Mouse (Mus musculus): ENCODE results near the gene Foxj2. TPM values are rescaled to one million over a fixed set of nuclear protein-coding genes. Genes with fewer than 3 reads are reported as not detected.

The Foxj2 gene
- total RNA-seq, 2 experiments from 2014 or later: 28.8 to 30.7 TPM

DNA sequence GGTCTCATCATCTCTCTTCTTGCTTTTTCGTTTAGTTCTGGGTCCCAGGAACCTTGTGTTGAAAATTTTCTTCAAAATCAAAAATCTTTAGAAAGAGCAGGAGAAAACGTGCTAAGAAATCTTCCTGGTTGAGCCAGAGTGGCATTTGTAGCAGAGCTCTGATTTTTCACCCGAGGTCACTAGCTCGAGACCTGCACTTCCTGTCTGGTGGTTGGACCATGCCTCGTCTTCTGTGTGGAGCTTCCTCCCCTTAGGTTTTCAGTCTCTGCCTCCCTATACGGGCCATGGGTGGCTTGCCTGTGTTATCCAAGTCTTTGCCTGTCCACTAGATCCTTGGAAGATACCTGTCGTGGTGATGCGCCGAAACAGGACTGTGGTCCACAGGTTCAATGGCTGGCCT is 2.1 kb downstream of the Foxj2 start:
- no peak for DNase-seq (ENCODE audit: low spot score in 2 of 2)
- peak overlapping the region; percentile 98 for H3K4me3 ChIP-seq
- H3K27ac ChIP-seq: peak overlapping the region; percentile 94; the same call in 1 of the 2 replicates
- TF ChIP-seq CTCF (conservative IDR thresholded peaks at IDR 0.05): no peak

DNA sequence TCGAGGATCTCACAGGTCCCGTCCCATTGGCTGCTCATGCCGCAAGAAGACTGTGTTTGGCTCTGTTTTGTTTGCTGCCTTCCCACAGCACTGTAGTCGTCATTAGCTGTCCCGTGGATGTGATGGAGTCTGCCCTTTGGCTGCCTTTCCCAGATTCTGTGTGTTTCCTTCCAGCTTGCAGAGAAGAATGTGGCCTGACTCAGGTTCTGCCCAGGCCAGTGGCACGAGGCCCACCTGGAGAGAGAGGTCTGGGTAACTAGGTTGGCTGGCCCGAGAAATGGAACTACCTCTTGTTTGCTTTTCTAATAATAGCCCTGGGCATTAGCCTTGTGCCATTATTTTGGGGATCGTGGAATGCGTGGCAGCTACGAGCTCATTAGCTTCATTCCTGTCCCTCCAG is 4.4 kb downstream of the Foxj2 start:
- no peak for DNase-seq (ENCODE audit: low spot score in 2 of 2)
- Histone ChIP-seq H3K27ac (peak overlapping the region; percentile 72; the same call in 1 of the 2 replicates), H3K4me3 (no peak overlapping the region; the same call in 1 of the 2 replicates)
- TF ChIP-seq CTCF (conservative IDR thresholded peaks at IDR 0.05): no peak

DNA sequence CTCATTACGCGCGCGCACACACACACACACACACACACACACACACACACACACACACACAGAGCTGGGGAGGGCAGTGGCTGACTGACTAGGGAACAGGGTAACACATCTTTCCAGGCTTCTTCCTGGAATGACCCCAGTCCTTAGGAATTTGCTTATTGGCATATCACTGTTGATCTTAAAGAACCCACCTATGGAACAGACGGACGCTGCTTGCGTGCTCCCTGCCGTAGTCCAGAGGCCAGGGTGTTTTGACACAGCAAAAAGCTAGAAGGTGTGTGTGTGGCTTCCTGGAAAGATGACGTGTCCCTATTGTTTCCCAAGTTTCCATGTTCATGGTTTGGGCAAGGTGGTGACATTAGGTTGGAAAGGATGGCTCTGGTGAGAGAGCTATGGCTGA is 5.5 kb downstream of the Foxj2 start:
- no peak overlapping the region for H3K27ac ChIP-seq
- no peak overlapping the region for H3K4me3 ChIP-seq
- no peak for DNase-seq (ENCODE audit: low spot score in 2 of 2)
- TF ChIP-seq CTCF (conservative IDR thresholded peaks at IDR 0.05): no peak

DNA sequence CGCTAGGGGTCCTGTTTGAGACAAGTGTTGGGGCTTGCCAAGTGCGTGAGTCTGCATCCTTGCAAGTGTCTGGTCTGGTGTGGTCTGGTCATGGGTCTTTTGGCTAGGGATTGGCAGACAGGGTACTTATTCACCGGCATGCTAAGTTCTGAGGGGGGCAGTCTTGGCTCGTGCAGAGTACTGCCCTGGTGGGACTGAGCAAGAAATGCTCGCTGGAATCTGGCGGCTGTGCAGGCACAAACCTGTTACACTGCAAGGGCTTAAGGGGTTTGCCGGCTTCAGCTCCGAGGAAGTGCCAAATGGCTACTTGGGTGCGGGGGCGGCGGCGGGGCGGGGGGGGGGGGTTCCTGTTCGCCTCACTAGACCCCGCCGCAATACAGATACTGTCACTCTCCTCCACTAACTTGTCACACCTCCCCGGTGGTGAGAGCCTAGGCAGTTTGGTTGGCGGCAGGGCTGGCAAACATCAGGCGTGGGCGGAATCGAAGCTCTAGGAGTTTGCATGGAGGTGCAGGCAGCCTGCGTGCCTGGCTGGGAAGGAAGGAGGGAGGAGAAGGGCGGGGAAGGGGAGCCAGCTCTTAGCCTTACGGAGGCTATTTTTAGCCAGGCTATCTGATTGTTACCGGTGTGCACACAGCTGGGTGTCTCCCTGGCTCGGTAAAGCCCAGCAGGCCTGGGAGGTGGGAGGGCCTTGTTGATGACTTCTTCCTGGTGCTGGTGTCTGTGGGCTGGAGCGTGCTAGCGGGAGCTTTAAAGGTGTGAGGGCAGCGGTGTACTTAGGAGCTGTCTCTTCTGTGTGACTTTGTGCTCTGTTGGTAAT is 6.4 kb downstream of the Foxj2 start:
- TF ChIP-seq CTCF (conservative IDR thresholded peaks at IDR 0.05): no peak
- peak; percentile 76 to 78 for DNase-seq (ENCODE audit: low spot score in 2 of 2)
- Histone ChIP-seq H3K27ac (peak overlapping the region; percentile 82), H3K4me3 (peak overlapping the region; percentile 57)

DNA sequence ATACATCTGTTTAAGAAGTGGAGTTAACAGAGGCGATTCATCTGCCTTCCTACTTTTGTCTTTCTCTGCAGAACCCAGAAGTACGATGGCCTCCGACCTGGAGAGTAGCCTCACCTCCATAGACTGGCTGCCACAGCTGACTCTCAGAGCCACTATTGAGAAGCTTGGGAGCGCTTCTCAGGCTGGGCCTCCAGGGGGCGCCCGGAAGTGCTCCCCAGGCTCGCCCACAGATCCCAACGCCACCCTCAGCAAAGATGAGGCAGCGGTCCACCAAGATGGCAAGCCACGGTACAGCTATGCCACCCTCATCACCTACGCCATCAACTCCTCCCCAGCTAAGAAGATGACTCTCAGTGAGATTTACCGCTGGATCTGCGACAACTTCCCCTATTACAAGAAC is 8.4 kb downstream of the Foxj2 start:
- TF ChIP-seq CTCF (conservative IDR thresholded peaks at IDR 0.05): peak; percentile 77
- no peak overlapping the region for H3K4me3 ChIP-seq
- no peak overlapping the region for H3K27ac ChIP-seq
- DNase-seq (ENCODE audit: low spot score in 2 of 2): peak in 1 of 2 experiments; percentile 26

DNA sequence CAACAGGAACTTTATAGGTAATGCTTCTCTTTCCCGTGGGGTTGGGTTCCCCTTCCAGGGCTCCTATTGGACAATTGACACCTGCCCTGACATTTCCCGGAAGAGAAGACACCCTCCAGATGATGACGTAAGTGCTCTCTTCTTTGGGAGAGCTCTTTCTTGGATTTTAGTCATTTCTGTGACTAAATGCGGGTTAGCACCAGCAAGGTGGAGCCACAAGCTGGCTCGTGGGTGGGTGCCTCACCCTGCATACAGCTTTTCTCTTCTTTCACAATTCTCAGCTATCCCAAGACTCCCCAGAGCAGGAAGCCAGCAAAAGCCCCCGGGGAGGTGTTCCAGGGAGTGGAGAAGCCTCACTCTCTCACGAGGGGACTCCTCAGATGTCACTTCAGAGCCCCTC is 13.2 kb downstream of the Foxj2 start:
- no peak for TF ChIP-seq CTCF (conservative IDR thresholded peaks at IDR 0.05)
- no peak for DNase-seq (ENCODE audit: low spot score in 2 of 2)
- Histone ChIP-seq H3K27ac (no peak overlapping the region), H3K4me3 (no peak overlapping the region)

DNA sequence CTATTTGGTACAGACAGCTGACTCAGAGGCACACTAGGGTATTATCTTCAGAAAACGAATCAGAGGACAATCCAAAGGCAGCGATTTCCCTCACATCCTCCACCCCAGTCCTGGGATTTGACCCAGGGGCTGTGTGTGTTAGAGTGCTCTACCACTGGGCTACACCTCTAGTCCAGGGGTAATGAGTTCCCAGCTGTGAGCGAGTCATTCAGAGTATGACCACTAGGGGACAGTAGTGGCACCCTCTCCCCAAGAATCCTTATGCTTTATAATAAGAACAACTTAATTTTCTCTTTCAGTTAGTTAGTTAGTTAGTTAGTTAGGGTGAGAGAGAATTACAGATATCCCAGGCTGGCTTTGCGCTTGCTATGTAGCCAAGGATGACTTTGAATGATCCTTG is 14.7 kb downstream of the Foxj2 start:
- peak in 1 of 2 experiments; percentile 44 for DNase-seq (ENCODE audit: low spot score in 2 of 2)
- Histone ChIP-seq H3K4me3 (no peak overlapping the region), H3K27ac (no peak overlapping the region)
- TF ChIP-seq CTCF (conservative IDR thresholded peaks at IDR 0.05): peak; percentile 97

DNA sequence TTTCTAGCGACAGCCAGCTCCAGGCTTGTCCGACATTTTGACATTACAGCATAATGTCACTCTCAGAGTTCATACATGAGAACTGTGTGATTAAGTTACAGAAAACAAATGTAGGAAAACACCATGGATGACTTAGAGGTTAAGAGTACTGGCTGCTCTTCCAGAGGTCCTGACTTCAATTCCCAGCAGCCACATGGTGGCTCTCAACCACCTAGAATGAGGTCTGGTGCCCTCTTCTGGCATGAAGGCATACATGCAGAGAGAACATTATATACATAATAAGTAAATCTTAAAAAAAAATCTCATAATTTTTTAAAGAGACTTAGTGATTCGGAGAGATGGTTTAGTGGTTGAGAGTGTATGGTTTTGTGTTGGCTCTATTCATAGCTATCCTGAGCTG is 17.3 kb downstream of the Foxj2 start:
- peak; percentile 41; the same call in 1 of the 2 replicates for TF ChIP-seq CTCF (conservative IDR thresholded peaks at IDR 0.05)
- DNase-seq (ENCODE audit: low spot score in 2 of 2): no peak
- Histone ChIP-seq H3K4me3 (no peak overlapping the region), H3K27ac (no peak overlapping the region)

DNA sequence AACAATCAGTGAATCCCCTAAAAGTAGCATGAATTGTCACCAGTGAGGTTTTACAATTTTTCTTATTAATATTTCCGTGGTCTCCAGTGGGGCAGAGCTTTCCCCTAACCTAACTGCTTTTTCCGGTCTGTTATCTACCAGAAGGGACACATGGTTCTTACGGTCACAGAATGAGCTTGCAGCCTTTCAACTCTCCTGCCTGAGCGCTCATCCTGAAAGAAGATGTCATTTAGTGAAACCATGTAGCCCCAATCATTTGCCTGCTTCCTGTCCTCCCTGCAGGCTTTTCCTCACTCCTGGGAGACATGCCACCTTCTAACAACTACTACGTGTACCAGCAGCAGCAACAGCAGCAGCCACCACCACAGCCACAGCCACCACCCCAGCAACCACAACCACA is 17.8 kb downstream of the Foxj2 start:
- no peak for DNase-seq (ENCODE audit: low spot score in 2 of 2)
- H3K4me3 ChIP-seq: no peak overlapping the region
- no peak overlapping the region for H3K27ac ChIP-seq
- TF ChIP-seq CTCF (conservative IDR thresholded peaks at IDR 0.05): no peak

DNA sequence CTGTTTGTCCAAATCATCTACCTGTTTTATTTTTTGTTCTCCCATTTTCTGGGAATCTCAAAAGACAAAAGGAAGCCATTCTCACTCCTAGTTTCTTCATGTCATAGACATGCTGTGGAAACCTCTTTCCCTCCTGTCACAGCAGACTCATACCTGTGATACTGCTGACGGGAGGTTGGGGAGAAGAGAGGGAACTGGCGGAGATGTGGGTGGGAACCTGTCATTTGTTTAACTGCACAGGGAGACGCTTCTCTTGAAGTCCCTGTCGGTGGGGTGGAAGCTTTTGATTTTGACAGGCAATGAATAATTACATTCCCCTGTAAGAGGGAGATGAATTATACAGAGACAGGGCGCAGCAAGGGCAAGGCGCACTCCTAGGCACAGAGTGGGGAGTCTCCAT is 24.0 kb downstream of the Foxj2 start:
- no peak for DNase-seq (ENCODE audit: low spot score in 2 of 2)
- Histone ChIP-seq H3K27ac (no peak overlapping the region), H3K4me3 (no peak overlapping the region)
- TF ChIP-seq CTCF (conservative IDR thresholded peaks at IDR 0.05): no peak

DNA sequence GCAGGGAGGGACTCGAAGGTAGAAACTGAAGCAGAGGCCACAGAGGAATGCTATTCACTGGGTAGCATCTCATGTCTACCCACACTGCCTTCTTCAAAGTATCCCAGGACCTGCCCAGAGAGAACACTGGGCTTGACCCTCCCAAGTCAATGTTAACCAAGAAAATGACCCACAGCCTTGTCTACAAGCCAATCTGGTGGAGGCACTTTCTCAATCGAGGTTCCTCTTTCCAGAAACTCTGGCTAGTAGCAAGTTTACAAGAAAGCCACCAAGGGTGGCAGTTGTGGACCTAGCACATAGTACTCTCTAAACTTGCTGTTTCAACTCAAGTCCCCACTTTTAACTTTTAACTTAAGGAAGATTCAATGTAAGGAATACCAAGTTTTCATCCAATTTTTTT is 33.0 kb downstream of the Foxj2 start:
- TF ChIP-seq CTCF (conservative IDR thresholded peaks at IDR 0.05): no peak
- no peak overlapping the region for H3K4me3 ChIP-seq
- no peak overlapping the region for H3K27ac ChIP-seq
- DNase-seq (ENCODE audit: low spot score in 2 of 2): no peak

DNA sequence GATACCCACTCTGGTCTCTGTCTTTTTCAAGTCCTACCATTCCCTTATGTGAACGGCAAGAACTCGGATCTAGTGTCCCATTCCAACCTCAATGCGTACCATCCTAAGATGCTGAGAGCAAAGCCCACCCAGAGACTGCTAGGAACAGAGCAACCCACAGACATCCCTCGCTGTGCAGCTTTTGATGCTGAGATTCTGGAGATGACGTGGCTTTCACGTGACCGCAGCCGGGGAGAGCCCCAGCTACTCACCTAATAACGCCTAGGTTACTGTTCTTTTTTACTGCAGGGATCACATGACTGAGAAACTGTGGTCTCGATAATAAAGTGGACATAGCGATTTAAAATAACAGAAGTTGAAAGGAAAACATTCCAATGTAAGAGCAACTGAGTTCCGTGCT is 34.8 kb downstream of the Foxj2 start:
- DNase-seq (ENCODE audit: low spot score in 2 of 2): no peak
- no peak for TF ChIP-seq CTCF (conservative IDR thresholded peaks at IDR 0.05)
- H3K27ac ChIP-seq: no peak overlapping the region
- no peak overlapping the region for H3K4me3 ChIP-seq

DNA sequence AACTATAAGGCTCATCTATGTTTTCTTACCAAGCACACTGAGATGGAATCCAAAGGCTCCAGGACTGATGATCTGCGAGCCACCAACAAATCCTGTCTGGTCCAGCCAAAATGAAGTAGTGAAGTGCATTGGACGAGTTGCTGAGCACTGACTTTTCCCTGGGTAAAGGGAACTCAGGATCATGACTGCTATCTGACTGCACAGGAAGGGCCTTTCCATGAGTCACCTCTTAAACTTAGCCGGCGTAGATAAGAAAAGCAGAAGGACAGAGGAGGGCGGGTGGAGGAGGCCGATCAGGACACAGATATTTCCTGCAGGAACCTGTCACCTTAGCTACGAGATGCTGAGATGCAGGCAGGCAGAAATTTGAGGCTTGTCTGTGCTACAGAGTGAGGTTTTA is 36.2 kb downstream of the Foxj2 start, which contains the start of gene C3ar1:
Gene C3ar1 (minus strand): TSS at position 207 of the 400 bp plus-strand sequence.
- Histone ChIP-seq H3K4me3 (no peak within 1 kb of the TSS), H3K27ac (no peak within 1 kb of the TSS)
- DNase-seq (ENCODE audit: low spot score in 2 of 2): no peak
- no peak for TF ChIP-seq CTCF (conservative IDR thresholded peaks at IDR 0.05)

DNA sequence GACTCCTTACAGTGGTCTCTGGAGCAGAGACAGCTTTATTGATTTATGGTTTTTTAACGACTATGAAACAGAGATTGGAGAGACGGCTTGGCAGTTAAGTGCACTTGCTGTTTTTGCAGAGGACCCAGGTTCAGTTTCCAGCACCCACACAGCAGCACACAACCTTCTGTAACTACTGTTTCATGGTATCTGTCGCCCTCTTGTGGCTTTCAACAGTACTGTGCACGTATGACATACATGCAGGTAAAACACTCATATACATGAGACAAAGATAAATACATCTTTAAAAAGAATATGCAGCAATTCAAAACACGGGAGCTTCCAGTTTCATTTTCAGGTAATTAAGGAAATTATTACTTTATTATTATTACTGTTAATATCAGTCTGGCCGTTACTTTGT is 42.7 kb downstream of the Foxj2 start:
- no peak overlapping the region for H3K4me3 ChIP-seq
- H3K27ac ChIP-seq: no peak overlapping the region
- DNase-seq (ENCODE audit: low spot score in 2 of 2): no peak
- peak; percentile 48 for TF ChIP-seq CTCF (conservative IDR thresholded peaks at IDR 0.05)
